Mouse (Mus musculus): ENCODE data around the gene Tcerg1l. TPM values are rescaled to one million over a fixed set of nuclear protein-coding genes. Genes with fewer than 3 reads are reported as not detected.

Tcerg1l gene
- polyA plus RNA-seq, 1 experiment from 2014 or later, result 50.6 TPM

- H3K4me3 ChIP-seq (ENCODE audit: low read depth, low read length), result no peak overlapping the region
- WGBS, result 62% methylated on average over 4 of the region's 4 CpGs
- H3K4me2 ChIP-seq (ENCODE audit: low read depth, low read length), result no peak overlapping the region
- no peak overlapping the region for H3K27ac ChIP-seq (ENCODE audit: low read depth, low read length)
- no peaks in the 10 kb centered on the region for H3K4me1 ChIP-seq (ENCODE audit: control insufficient read depth, insufficient read depth, low read length)
- H3K27me3 ChIP-seq (ENCODE audit: control insufficient read depth, insufficient read depth, low read length), result no peaks in the 10 kb centered on the region
- H3K36me3 ChIP-seq (ENCODE audit: control insufficient read depth, insufficient read depth, low read length), result no peaks in the 10 kb centered on the region
- no peaks in the 10 kb centered on the region for H3K9me3 ChIP-seq (ENCODE audit: control insufficient read depth, low read length)
- ATAC-seq (ENCODE audit: low read depth), result no peak
- H3K9ac ChIP-seq (replicated peaks; ENCODE audit: low read depth, low read length), result no peak overlapping the region
Observed at GRCm38 (mm10) chr7:138222951-138223350, 174.6 kb downstream of the Tcerg1l start.

GRCm38 (mm10) chr7:138217556-138218098 is 179.9 kb downstream of the Tcerg1l start:
- no peak overlapping the region for H3K9ac ChIP-seq (replicated peaks; ENCODE audit: low read depth, low read length)
- H3K4me3 ChIP-seq (ENCODE audit: low read depth, low read length), result no peak overlapping the region
- H3K27ac ChIP-seq (ENCODE audit: low read depth, low read length), result no peak overlapping the region
- no peaks in the 10 kb centered on the region for H3K36me3 ChIP-seq (ENCODE audit: control insufficient read depth, insufficient read depth, low read length)
- 83% methylated on average over 6 of the region's 6 CpGs for WGBS
- H3K27me3 ChIP-seq (ENCODE audit: control insufficient read depth, insufficient read depth, low read length), result no peaks in the 10 kb centered on the region
- 0 out of 2 replicates have a peak, but pooled peaks cover 6% of the 10 kb centered on the region for H3K4me1 ChIP-seq (ENCODE audit: control insufficient read depth, insufficient read depth, low read length)
- H3K4me2 ChIP-seq (ENCODE audit: low read depth, low read length), result no peak overlapping the region
- ATAC-seq (ENCODE audit: low read depth), result no peak
- H3K9me3 ChIP-seq (ENCODE audit: control insufficient read depth, low read length), result no peaks in the 10 kb centered on the region

GRCm38 (mm10) chr7:138215177-138215830 is 182.2 kb downstream of the Tcerg1l start:
- no peaks in the 10 kb centered on the region for H3K27me3 ChIP-seq (ENCODE audit: control insufficient read depth, insufficient read depth, low read length)
- no peaks in the 10 kb centered on the region for H3K36me3 ChIP-seq (ENCODE audit: control insufficient read depth, insufficient read depth, low read length)
- no peak overlapping the region for H3K27ac ChIP-seq (ENCODE audit: low read depth, low read length)
- no peak for ATAC-seq (ENCODE audit: low read depth)
- H3K4me1 ChIP-seq (ENCODE audit: control insufficient read depth, insufficient read depth, low read length), result 0 out of 2 replicates have a peak, but pooled peaks cover 6% of the 10 kb centered on the region
- H3K9ac ChIP-seq (replicated peaks; ENCODE audit: low read depth, low read length), result no peak overlapping the region
- H3K4me3 ChIP-seq (ENCODE audit: low read depth, low read length), result no peak overlapping the region
- H3K4me2 ChIP-seq (ENCODE audit: low read depth, low read length), result no peak overlapping the region
- no peaks in the 10 kb centered on the region for H3K9me3 ChIP-seq (ENCODE audit: control insufficient read depth, low read length)
- WGBS, result 29% methylated on average over 15 of the region's 15 CpGs

- no peak overlapping the region for H3K4me2 ChIP-seq (ENCODE audit: low read depth, low read length)
- no peaks in the 10 kb centered on the region for H3K9me3 ChIP-seq (ENCODE audit: control insufficient read depth, low read length)
- no peaks in the 10 kb centered on the region for H3K27me3 ChIP-seq (ENCODE audit: control insufficient read depth, insufficient read depth, low read length)
- H3K9ac ChIP-seq (replicated peaks; ENCODE audit: low read depth, low read length), result no peak overlapping the region
- H3K4me1 ChIP-seq (ENCODE audit: control insufficient read depth, insufficient read depth, low read length), result 0 out of 2 replicates have a peak, but pooled peaks cover 6% of the 10 kb centered on the region
- H3K36me3 ChIP-seq (ENCODE audit: control insufficient read depth, insufficient read depth, low read length), result no peaks in the 10 kb centered on the region
- H3K27ac ChIP-seq (ENCODE audit: low read depth, low read length), result no peak overlapping the region
- 72% methylated on average over 9 of the region's 9 CpGs for WGBS
- H3K4me3 ChIP-seq (ENCODE audit: low read depth, low read length), result no peak overlapping the region
- no peak for ATAC-seq (ENCODE audit: low read depth)
Observed at GRCm38 (mm10) chr7:138214710-138215109, 182.8 kb downstream of the Tcerg1l start.

- ATAC-seq (ENCODE audit: low read depth), result no peak
- Histone ChIP-seq H3K4me3 (ENCODE audit: low read depth, low read length) (no peak overlapping the region), H3K4me2 (ENCODE audit: low read depth, low read length) (no peak overlapping the region), H3K27me3 (ENCODE audit: control insufficient read depth, insufficient read depth, low read length) (no peaks in the 10 kb centered on the region), H3K27ac (ENCODE audit: low read depth, low read length) (no peak overlapping the region), H3K4me1 (ENCODE audit: control insufficient read depth, insufficient read depth, low read length) (no peaks in the 10 kb centered on the region), H3K9me3 (ENCODE audit: control insufficient read depth, low read length) (no peaks in the 10 kb centered on the region), H3K36me3 (ENCODE audit: control insufficient read depth, insufficient read depth, low read length) (no peaks in the 10 kb centered on the region), H3K9ac (replicated peaks; ENCODE audit: low read depth, low read length) (no peak overlapping the region)
- 80% methylated on average over 5 of the region's 5 CpGs for WGBS
Observed at GRCm38 (mm10) chr7:138209769-138210168, 187.8 kb downstream of the Tcerg1l start.

- 88% methylated on average over 2 of the region's 2 CpGs for WGBS
- Histone ChIP-seq H3K9me3 (ENCODE audit: control insufficient read depth, low read length) (no peaks in the 10 kb centered on the region), H3K27me3 (ENCODE audit: control insufficient read depth, insufficient read depth, low read length) (no peaks in the 10 kb centered on the region), H3K27ac (ENCODE audit: low read depth, low read length) (no peak overlapping the region), H3K9ac (replicated peaks; ENCODE audit: low read depth, low read length) (no peak overlapping the region), H3K4me2 (ENCODE audit: low read depth, low read length) (no peak overlapping the region), H3K4me1 (ENCODE audit: control insufficient read depth, insufficient read depth, low read length) (no peaks in the 10 kb centered on the region), H3K4me3 (ENCODE audit: low read depth, low read length) (no peak overlapping the region), H3K36me3 (ENCODE audit: control insufficient read depth, insufficient read depth, low read length) (no peaks in the 10 kb centered on the region)
- no peak for ATAC-seq (ENCODE audit: low read depth)
Observed at GRCm38 (mm10) chr7:138205124-138205523, 192.4 kb downstream of the Tcerg1l start.

GRCm38 (mm10) chr7:138202162-138202832 is 195.2 kb downstream of the Tcerg1l start:
- Histone ChIP-seq H3K9me3 (ENCODE audit: control insufficient read depth, low read length) (no peaks in the 10 kb centered on the region), H3K27me3 (ENCODE audit: control insufficient read depth, insufficient read depth, low read length) (no peaks in the 10 kb centered on the region), H3K36me3 (ENCODE audit: control insufficient read depth, insufficient read depth, low read length) (no peaks in the 10 kb centered on the region), H3K27ac (ENCODE audit: low read depth, low read length) (no peak overlapping the region), H3K4me1 (ENCODE audit: control insufficient read depth, insufficient read depth, low read length) (peaks cover 8% of the 10 kb centered on the region; the same call in 1 of the 2 replicates), H3K9ac (replicated peaks; ENCODE audit: low read depth, low read length) (no peak overlapping the region), H3K4me2 (ENCODE audit: low read depth, low read length) (no peak overlapping the region), H3K4me3 (ENCODE audit: low read depth, low read length) (no peak overlapping the region)
- 78% methylated on average over 15 of the region's 15 CpGs for WGBS
- ATAC-seq (ENCODE audit: low read depth), result no peak

GRCm38 (mm10) chr7:138199333-138200058 is 198.0 kb downstream of the Tcerg1l start:
- WGBS, result 22% methylated on average over 10 of the region's 10 CpGs
- H3K9me3 ChIP-seq (ENCODE audit: control insufficient read depth, low read length), result no peaks in the 10 kb centered on the region
- H3K27me3 ChIP-seq (ENCODE audit: control insufficient read depth, insufficient read depth, low read length), result no peaks in the 10 kb centered on the region
- H3K4me1 ChIP-seq (ENCODE audit: control insufficient read depth, insufficient read depth, low read length), result peaks cover 8% of the 10 kb centered on the region; the same call in 1 of the 2 replicates
- H3K36me3 ChIP-seq (ENCODE audit: control insufficient read depth, insufficient read depth, low read length), result no peaks in the 10 kb centered on the region
- H3K4me3 ChIP-seq (ENCODE audit: low read depth, low read length), result no peak overlapping the region
- no peak overlapping the region for H3K9ac ChIP-seq (replicated peaks; ENCODE audit: low read depth, low read length)
- peak; percentile 60; the same call in 1 of the 2 replicates for ATAC-seq (ENCODE audit: low read depth)
- H3K27ac ChIP-seq (ENCODE audit: low read depth, low read length), result peak overlapping the region; percentile 23; the same call in 1 of the 2 replicates
- no peak overlapping the region for H3K4me2 ChIP-seq (ENCODE audit: low read depth, low read length)

Data from neural tube, embryonic 14.5 days (tissue).